Mouse (Mus musculus): ENCODE measurements around the gene Myrfl. TPM values are rescaled to one million over a fixed set of nuclear protein-coding genes. Genes with fewer than 3 reads are reported as not detected.

The Myrfl gene
- total RNA-seq, 4 experiments from 2014 or later, result 0.16 TPM; not detected in 3

Other genes with a start within 250 kb of the Myrfl start
- 10 to 100 TPM; 37.9 to 43.1 (median 39.6) TPM for gene Rab3ip, start 53.9 kb upstream of the Myrfl start, total RNA-seq (2022)
- gene Gm10271, start 75.7 kb upstream of the Myrfl start, total RNA-seq (2022), result not detected
- gene Best3, start 89.4 kb upstream of the Myrfl start, total RNA-seq (2022), result under 1 TPM in 3 of 4 experiments, not detected in 1; 0.11 to 0.26 (median 0.25) TPM
- gene Lrrc10, start 148.4 kb upstream of the Myrfl start, total RNA-seq (2022), result under 1 TPM in 2 of 4 experiments, not detected in 2; 0.26 to 0.34 TPM
- gene Cct2, start 166.9 kb upstream of the Myrfl start, total RNA-seq (2022), result 100 to 1,000 TPM; 148 to 155 (median 154) TPM